Mouse (Mus musculus) cortical plate, adult 2 months (tissue): Measurements from ENCODE around the gene Arl15.

Source experiments
- CTCF ChIP-seq: fragments of 200-500 bp; IDR thresholded peaks from 2 replicates; pipeline ENCODE4 v1.5.1; 2011; ENCODE audit warnings: mild to moderate bottlenecking, control low read depth, low read length; ENCODE audit not compliant: insufficient read depth; ENCODE audit errors: extremely low read depth
- POLR2A ChIP-seq: fragments of 200-500 bp; IDR thresholded peaks from 2 replicates; pipeline ENCODE4 v1.6.1; 2011; ENCODE audit warnings: mild to moderate bottlenecking, low read length, control low read depth; ENCODE audit not compliant: insufficient read depth; ENCODE audit errors: extremely low read depth

GRCm38 (mm10) chr13:113914551-113914971 lies 120.3 kb downstream of the Arl15 start:
- TF ChIP-seq CTCF = no peak
- no peak for TF ChIP-seq POLR2A
